Mouse (Mus musculus) intestine, embryonic 16.5 days (tissue): ENCODE measurements around the gene Zbtb37. TPM values are rescaled to one million over a fixed set of nuclear protein-coding genes. Genes with fewer than 3 reads are reported as not detected.
A peak's percentile ranks its signal among the peaks of the same experiment; 100 is the strongest.
"Not testable (repeated sequence)": the region's sequence is repeated elsewhere in the genome, so short reads cannot be mapped to it uniquely, and the experiment has no call there.

Source experiments
- ATAC-seq: fragments of 200-750 bp; cut with Nextera tagmentation; 2 replicates; pipeline ENCODE4 v1.8.0; 2017; ENCODE audit warnings: moderate TSS enrichment, moderate library complexity
- H3K27ac ChIP-seq: fragments of 300-500 bp; sonication (generic); 2 replicates; pipeline ENCODE4 v1.5.1; 2014; ENCODE audit warnings: mild to moderate bottlenecking, low read length
- H3K27me3 ChIP-seq: fragments of 300-500 bp; sonication (generic); replicated peaks from 2 replicates; pipeline ENCODE4 v1.6.1; 2014; ENCODE audit warnings: low read length, control low read depth, mixed read lengths; ENCODE audit not compliant: control insufficient read depth, insufficient read depth
- H3K36me3 ChIP-seq: fragments of 300-500 bp; sonication (generic); 2 replicates; pipeline ENCODE4 v1.6.1; 2014; ENCODE audit warnings: low read length, control low read depth; ENCODE audit not compliant: control insufficient read depth, insufficient read depth
- H3K4me1 ChIP-seq: fragments of 300-500 bp; sonication (generic); 2 replicates; pipeline ENCODE4 v1.6.1; 2014; ENCODE audit warnings: low read length, control low read depth, mixed read lengths; ENCODE audit not compliant: control insufficient read depth, insufficient read depth
- H3K4me2 ChIP-seq: fragments of 300-500 bp; sonication (generic); 2 replicates; pipeline ENCODE4 v1.6.1; 2014; ENCODE audit warnings: low read depth, low read length, control low read depth
- H3K4me3 ChIP-seq: fragments of 300-500 bp; sonication (generic); 2 replicates; pipeline ENCODE4 v1.5.1; 2014; ENCODE audit warnings: mild to moderate bottlenecking, low read length
- H3K9ac ChIP-seq: fragments of 300-500 bp; sonication (generic); 2 replicates; pipeline ENCODE4 v1.6.1; 2014; ENCODE audit warnings: low read depth, low read length
- H3K9me3 ChIP-seq: fragments of 300-500 bp; sonication (generic); 2 replicates; pipeline ENCODE4 v1.6.1; 2016; ENCODE audit warnings: low read length, control low read depth; ENCODE audit not compliant: control insufficient read depth
- WGBS: fragments of 180-500 bp; shearing (Covaris S2); extraction: QIAGEN DNeasy Blood & Tissue Kit; methylation state at CpG from one replicate; pipeline ENCODE4 v1.1.7; 2014; 5-methylcytosine and 5-hydroxymethylcytosine counted together
- polyA plus RNA-seq: library from polyadenylated mRNA; unstranded; fragments of >200 nt; fragmentation: Nextera tagmentation; extraction: Ambion mirVana; gene quantifications from 2 replicates; pipeline ENCODE4 v1.2.1, GENCODE M21; 2015

Zbtb37 gene
- polyA plus RNA-seq, 1 experiment from 2014 or later = 3.4 TPM

DNA sequence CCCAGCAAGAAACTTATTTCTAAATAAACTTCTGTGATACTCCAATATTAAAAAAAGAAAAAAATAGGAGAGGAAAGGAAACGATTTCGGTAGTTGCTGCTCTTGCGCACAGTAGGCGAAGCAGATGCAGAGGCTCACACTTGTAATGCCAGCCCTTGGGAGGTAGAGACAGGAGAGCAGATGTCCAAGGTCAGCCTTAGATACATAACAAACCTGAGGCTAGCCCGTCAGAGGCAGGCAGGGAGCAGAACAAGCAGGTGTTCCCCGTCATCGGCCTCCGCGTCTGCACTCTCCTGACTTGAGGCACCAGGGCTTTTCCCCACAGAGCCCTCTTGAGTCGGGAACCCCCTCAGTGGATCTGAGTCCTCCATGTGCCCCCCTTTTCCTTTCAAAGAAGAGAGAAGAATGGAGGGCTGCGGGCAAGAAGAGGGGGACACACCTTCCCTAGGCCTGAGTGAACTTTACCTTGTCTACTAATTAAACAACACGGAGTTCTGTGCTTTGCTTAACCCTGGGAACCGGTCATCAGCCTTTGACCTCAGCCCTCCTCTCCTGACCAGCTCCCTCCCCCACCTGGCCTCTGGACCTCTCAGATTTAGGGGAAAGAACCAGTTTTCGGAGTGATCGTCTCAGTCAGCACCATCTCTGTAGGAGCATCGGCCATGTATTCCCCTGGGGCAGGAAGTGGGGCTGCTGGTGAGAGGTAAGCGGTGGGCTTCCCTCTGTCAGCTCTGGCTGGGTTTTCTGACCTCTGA is 47.6 kb downstream of the Zbtb37 start:
- Histone ChIP-seq H3K27ac (no peak overlapping the region), H3K9ac (no peak overlapping the region), H3K9me3 (no peaks in the 10 kb centered on the region), H3K4me3 (no peak overlapping the region), H3K27me3 (no peaks in the 10 kb centered on the region), H3K4me2 (no peak overlapping the region), H3K4me1 (no peaks in the 10 kb centered on the region), H3K36me3 (no peaks in the 10 kb centered on the region)
- WGBS = 70% methylated on average over 17 of the region's 17 CpGs
- no peak for ATAC-seq

DNA sequence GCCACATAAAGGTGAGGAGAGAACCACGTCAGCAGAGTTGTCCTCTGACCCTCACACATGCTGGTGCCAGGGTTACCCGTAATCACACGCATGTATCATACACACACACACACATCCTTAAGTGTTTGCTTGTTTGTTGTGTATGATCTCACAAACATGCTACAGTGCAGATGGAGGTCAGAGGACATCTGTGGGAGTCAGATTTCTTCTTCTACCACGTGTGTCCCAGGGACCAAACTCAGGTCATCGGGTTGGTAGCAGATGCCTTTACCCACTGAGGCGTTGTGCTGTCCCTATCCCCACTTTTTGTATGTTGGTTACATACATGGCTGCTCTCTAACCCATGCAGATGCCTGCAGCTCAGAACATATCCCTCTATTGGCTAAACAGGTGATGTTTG is 49.2 kb downstream of the Zbtb37 start:
- no peak overlapping the region for H3K9ac ChIP-seq
- no peaks in the 10 kb centered on the region for H3K9me3 ChIP-seq
- H3K4me2 ChIP-seq = no peak overlapping the region
- H3K36me3 ChIP-seq = no peaks in the 10 kb centered on the region
- no peak overlapping the region for H3K27ac ChIP-seq
- no peak for ATAC-seq
- WGBS = 87% methylated on average over 6 of the region's 6 CpGs
- H3K4me1 ChIP-seq = no peaks in the 10 kb centered on the region
- H3K4me3 ChIP-seq = no peak overlapping the region
- no peaks in the 10 kb centered on the region for H3K27me3 ChIP-seq

DNA sequence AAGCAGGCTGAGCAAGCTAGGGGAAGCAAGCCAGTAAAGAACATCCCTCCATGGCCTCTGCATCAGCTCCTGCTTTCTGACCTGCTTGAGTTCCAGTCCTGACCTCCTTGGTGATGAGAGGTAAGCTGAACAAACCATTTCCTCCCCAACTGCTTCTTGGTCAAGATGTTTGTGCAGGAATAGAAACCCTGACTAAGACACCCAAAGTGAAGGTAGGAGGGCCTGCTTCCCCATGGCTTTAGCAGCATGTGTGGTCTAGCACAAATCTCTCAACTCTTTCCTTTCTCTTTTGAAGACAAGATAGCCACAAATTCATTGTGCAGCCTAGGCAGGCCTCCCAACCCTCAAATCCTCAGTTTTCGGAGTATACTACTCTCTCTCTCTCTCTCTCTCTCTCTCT is 49.9 kb downstream of the Zbtb37 start:
- H3K27ac ChIP-seq, H3K9me3 ChIP-seq, H3K9ac ChIP-seq, H3K4me2 ChIP-seq, H3K4me3 ChIP-seq, ATAC-seq, H3K27me3 ChIP-seq, H3K36me3 ChIP-seq, H3K4me1 ChIP-seq: not testable (repeated sequence)
- 94% methylated on average over 1 of the region's 1 CpGs for WGBS

DNA sequence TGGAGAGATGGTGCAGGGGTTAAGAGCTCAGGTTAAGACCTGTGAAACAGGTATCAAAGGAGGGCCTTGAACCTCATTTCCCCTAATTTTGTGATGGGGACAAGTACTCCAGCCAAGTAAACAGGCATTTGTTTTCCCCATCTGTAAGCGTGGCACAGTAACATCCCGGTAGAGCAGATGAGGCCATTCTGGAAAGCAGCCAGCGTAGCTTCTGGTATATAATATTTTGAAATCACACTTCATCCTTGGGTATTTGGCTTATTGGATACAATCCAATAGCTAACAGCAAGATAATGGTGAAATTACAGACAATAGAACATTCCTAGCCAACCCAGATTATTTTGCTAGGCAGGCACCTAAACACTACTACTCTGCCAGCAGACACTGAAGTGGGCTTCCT is 51.8 kb downstream of the Zbtb37 start:
- WGBS = 71% methylated on average over 3 of the region's 3 CpGs

DNA sequence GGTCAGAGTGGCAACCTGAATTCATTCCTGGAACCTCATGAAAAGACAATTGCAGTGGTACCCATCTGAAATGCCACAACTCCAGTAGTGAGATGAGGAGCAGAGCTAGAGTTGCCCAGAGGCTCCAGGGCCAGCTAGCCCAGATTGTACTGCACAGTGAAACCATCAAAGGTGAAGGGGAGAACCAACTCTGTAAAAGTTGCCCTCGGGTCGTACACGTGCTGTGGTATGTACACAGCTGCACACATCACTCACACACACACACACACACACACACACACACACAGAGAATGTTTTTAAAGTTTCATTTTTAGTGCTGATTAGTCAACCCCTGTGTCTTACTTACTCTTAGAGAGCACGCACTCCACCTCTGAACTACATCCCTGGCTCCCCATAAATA is 53.3 kb downstream of the Zbtb37 start:
- no peak for ATAC-seq
- H3K4me3 ChIP-seq = no peak overlapping the region

More for the DNA sequence above, 51.8 kb downstream of the Zbtb37 start:
- Histone ChIP-seq H3K4me3 (no peak overlapping the region), H3K27ac (no peak overlapping the region), H3K9me3 (no peaks in the 10 kb centered on the region), H3K36me3 (no peaks in the 10 kb centered on the region), H3K4me1 (no peaks in the 10 kb centered on the region), H3K4me2 (no peak overlapping the region), H3K27me3 (no peaks in the 10 kb centered on the region), H3K9ac (no peak overlapping the region)
- no peak for ATAC-seq

DNA sequence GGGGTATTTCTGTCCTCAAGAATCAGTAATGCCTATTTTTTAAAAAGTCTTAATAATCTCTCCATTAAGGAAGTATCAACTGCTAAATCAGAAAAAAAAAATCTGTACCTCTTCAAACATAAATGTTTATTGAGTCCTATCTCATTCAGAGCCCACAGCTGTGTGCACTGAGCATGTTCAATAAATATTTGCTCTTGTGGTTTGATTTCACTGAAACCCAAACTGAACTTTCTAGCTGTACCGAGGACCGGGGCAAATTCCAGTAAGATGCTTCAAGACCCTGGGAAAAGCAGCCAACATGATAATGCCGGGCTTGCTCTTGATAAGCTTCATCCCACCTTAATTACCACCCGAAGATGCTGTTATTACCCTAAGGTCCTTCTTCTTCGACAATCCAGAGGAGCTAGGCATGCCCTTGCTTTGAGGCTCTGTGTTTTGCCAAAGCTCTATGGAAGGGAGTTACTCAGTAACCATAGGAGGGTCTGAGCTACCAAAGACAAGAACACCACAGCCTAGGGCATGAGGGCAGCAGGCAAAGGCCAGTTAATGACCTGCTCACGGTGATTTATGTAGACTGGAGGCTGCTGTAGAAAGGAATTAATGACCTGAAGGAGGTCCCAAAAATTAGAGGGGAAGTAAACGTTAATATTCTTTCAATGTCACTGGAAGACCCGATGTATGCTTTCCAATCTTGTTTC is 54.0 kb downstream of the Zbtb37 start:
- Histone ChIP-seq H3K27ac (no peak overlapping the region), H3K27me3 (no peaks in the 10 kb centered on the region), H3K4me1 (no peaks in the 10 kb centered on the region), H3K9ac (no peak overlapping the region), H3K4me2 (no peak overlapping the region), H3K9me3 (no peaks in the 10 kb centered on the region), H3K36me3 (no peaks in the 10 kb centered on the region), H3K4me3 (no peak overlapping the region)
- ATAC-seq = no peak
- WGBS = 43% methylated on average over 8 of the region's 8 CpGs

More for the DNA sequence above, 53.3 kb downstream of the Zbtb37 start:
- Histone ChIP-seq H3K9ac (no peak overlapping the region), H3K4me2 (no peak overlapping the region), H3K27ac (no peak overlapping the region), H3K27me3 (no peaks in the 10 kb centered on the region), H3K4me1 (no peaks in the 10 kb centered on the region), H3K36me3 (no peaks in the 10 kb centered on the region), H3K9me3 (no peaks in the 10 kb centered on the region)
- WGBS = 80% methylated on average over 4 of the region's 4 CpGs

DNA sequence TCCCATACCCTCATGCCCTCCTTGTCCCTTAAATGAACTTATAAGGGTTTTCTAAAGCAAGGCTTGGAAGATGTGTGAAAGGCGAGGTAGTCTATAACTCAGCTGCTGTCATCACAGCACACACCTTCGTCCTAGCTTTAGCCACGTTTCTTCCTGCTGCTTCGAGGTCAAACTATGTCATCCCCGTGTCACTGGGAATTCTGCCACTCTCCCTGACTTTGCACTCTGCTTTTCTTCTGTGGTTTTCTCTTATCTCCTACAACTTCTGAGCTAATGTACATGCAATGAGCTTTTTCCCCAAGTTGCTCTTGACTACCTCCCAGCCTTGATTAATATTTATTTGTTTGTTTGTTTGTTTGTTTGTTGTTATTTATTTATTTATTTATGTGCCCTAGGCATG is 54.6 kb downstream of the Zbtb37 start:
- no peak for ATAC-seq
- no peaks in the 10 kb centered on the region for H3K4me1 ChIP-seq
- no peak overlapping the region for H3K4me3 ChIP-seq
- WGBS = 60% methylated on average over 5 of the region's 5 CpGs
- no peak overlapping the region for H3K9ac ChIP-seq
- no peak overlapping the region for H3K27ac ChIP-seq
- no peaks in the 10 kb centered on the region for H3K36me3 ChIP-seq
- no peaks in the 10 kb centered on the region for H3K9me3 ChIP-seq
- H3K27me3 ChIP-seq = no peaks in the 10 kb centered on the region
- no peak overlapping the region for H3K4me2 ChIP-seq

DNA sequence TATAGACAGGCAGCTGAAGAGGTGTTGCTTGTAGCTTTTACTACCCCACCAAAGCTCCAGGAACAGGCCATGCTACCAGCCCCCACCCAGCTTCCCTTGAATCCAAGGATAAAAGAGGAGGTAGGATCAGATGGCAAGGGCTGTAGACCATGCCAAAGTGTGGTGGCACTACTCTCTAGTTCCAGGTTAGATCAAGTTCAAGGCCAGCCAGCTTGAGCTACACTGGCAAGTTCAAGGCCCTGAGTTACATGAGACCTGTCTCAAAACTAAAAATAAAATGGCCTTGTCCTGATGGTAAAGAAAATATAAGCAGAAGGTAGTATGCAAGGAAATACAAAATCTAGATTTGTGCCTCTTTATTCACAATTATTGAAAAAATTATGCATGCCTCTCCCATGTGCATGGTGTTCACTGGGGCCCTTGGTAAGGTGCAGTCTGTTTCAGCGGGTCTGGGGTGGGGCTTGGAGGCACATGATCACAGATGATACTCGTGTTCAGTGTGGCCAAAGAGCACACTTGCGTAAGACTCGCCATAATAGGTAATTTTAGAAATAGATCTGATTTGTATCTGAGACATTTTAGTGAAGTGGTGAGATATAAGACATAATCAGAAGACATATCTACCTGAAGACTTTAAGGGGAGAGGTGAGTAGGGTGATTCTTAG is 56.4 kb downstream of the Zbtb37 start, which contains the start of gene Serpinc1:
Serpinc1 (plus strand) TSS at position 515 of the 665 bp plus-strand sequence.
- no peaks in the 10 kb centered on the region for H3K4me1 ChIP-seq
- 80% methylated on average over 4 of the region's 4 CpGs for WGBS
- H3K27me3 ChIP-seq = no peaks in the 10 kb centered on the region
- H3K9ac ChIP-seq = no peak within 1 kb of the TSS
- ATAC-seq = peak; percentile 89
- H3K27ac ChIP-seq = no peak within 1 kb of the TSS
- H3K9me3 ChIP-seq = no peaks in the 10 kb centered on the region
- H3K4me3 ChIP-seq = no peak within 1 kb of the TSS
- no peaks in the 10 kb centered on the region for H3K36me3 ChIP-seq
- H3K4me2 ChIP-seq = no peak within 1 kb of the TSS

DNA sequence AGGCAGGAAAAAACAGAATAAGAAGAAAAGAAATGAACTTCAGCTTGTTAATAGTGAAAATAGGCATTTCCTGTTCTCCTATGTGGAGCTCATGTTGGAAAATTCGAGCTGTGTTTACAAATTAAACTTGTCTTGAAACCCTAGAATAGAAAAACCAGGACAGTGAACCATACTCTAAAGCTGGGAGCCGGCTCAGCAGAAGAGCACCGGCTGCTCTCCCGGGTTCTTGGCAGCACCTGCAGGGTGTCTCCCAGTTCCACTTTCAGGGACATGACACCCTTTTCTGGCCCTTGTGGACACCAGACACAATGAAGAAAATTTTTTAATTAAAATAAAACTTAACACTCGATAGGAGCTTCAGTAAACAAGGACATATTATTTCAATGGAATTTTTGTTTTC is 66.0 kb downstream of the Zbtb37 start:
- WGBS = 76% methylated on average over 5 of the region's 5 CpGs
- no peak overlapping the region for H3K4me2 ChIP-seq
- ATAC-seq = no peak

More for the DNA sequence above, 66.0 kb downstream of the Zbtb37 start:
- Histone ChIP-seq H3K27ac (no peak overlapping the region), H3K4me1 (no peaks in the 10 kb centered on the region), H3K36me3 (peaks cover 5% of the 10 kb centered on the region), H3K9ac (no peak overlapping the region), H3K9me3 (no peaks in the 10 kb centered on the region), H3K27me3 (no peaks in the 10 kb centered on the region), H3K4me3 (no peak overlapping the region)
